Mouse (Mus musculus): ENCODE measurements around the gene Sit1.
A peak's percentile ranks its signal among the peaks of the same experiment; 100 is the strongest.

Sit1 gene

DNA sequence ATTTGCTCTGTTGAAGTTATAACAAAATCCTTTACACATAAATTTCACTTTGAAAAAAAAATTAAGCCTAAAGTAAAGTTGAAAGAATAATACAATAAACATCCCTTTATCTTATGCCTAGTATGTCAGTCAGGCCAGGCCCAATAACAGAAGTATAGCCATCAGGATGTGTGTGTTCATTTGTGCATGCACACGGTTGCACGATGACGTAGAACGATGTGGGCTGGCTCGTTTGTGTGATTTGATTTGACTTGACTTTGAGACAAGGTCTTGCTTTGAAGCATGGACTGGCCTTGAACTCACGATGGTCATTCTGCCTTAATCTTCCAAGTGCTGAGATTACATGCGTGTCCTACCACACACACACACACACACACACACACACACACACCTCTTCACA is 16.7 kb downstream of the Sit1 start:
- no peak for DNase-seq (ENCODE audit: low spot score)

DNA sequence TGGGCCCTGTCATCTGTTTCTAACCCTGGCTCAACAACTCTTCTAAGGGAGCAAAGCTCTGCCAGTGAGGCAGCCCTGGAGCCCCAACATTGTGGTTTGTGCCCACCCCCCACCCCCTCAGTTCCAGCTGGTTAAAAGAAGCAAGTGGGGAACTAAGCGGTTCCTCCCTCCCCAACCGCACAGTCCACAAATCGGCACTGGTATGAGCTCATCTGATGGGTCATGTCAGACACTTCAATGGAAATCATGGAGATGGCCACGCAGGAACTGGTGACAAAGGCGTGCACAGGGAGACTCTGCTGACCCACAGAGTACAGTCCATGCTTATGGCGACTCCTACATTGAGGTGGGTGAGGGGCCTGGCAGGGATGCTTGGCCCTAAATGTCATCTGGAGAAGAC is 17.6 kb downstream of the Sit1 start:
- DNase-seq (ENCODE audit: low spot score): no peak

DNA sequence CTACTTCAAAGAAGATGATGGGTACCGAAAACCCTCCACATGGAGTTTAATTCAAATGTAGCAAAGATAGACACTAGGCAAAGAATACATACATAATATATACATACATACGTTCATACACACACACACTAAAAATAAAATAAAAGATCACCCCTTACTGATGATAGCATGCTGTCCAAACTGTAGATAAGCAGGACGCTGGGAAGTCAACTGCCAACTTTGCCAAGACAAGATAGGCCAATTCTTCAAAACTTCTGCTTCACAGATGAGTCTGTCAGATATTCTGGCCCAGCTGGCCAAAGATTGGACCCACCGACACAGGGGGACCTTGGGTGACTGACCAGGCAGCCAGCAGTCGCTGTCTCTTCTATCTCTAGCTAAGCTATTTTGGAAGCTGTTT is 20.4 kb downstream of the Sit1 start:
- no peak for DNase-seq (ENCODE audit: low spot score)

DNA sequence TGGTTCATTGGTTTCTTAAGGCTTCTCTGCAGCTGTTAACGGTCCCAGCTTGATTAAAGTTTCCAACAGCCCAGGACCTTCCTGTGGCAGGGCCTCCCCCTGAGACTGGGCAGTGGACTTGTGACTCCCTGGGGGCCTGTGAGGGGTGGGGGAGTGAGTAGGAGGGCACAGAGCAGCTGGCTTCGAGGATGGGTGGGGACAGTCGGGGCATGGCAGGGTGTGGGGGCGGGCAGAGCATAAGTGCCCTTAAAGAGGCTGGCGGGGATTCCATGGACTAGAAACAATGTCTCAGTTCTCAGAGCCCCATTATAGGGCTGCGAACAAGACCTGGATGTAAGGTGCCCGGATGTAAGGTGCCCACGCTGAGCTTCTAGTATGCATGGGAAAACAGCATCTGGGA is 26.4 kb downstream of the Sit1 start:
- DNase-seq (ENCODE audit: low spot score): no peak

DNA sequence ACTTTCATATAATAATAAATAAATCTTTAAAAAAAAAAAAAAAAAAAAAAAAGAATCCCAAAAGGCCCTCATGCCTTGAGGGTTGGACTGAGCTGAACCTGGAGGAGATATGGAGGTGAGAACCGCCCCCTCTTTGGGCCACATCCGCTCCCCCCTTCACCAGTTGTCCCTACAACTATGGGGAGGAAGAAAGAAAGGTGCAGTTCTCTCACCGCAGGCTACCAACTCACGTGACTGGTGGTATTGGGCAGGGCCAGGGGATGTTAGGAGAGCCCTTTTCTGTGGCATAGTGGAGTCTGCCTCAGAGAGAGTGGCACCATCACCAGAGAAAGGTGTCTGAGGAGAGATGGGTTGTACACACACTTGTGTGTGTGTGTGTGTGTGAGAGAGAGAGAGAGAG is 27.1 kb downstream of the Sit1 start:
- DNase-seq (ENCODE audit: low spot score): no peak

DNA sequence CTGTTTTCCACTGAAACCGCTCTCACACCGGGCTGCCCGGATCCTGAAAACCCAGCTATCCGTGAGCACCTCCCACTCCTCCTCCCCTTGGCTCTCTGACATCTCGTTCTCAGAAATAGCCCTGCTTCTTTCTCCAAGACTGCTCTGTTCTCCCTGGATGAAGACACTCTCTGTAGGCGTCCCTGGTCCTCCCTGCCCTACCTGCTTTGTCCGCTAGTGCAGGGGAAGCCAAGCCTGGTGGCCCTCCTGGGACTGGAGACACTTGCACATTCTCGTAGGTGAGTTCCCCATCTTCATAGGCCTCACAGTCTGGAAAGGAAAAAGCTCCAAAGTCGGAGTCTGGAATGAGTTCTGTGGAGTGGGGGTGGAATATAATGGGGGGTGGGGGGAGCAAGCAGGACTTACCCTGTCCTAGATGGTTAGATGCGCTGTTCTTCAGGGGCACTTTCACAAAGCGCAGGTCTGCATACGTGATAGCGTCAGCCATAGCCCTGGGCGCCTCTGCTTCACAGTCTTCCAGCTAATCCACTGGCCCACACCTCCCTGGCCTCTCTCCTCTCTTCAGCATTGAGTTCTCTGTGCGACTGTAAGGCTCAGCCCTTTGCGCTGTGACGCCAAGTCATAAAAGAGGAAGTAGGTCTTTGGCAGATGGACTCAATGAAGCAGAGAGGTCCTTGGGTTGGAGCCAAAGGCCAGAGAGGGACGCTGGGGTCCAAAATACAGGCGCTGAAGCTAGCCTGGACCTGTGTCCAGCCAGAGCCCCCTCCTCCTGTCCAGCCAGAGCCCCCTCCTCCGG is 29.3 kb downstream of the Sit1 start, which contains the start of gene Cd72:
Gene Cd72 (minus strand): TSS at position 588 of the 796 bp plus-strand sequence.
- no peak for DNase-seq (ENCODE audit: low spot score)

DNA sequence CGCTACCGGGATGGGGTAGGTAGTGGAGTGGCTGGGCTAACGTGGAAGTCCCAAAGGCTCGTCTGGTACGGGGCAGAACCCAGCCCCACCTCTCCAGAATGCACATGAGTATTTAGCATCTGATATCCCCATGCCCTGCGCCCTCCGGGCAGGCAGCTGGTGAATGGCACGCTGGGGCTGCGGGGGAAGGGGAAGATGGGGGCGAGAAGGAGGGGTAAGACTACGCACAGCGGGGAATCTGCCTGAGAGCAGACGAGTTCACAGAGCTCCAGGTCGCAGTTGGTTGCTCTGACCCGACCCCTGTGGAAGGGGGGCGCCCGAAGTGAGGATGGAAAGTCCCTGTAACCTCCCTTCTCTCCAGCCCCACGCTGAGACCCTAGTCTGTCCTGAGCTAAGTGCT is 30.1 kb downstream of the Sit1 start:
- DNase-seq (ENCODE audit: low spot score): no peak

DNA sequence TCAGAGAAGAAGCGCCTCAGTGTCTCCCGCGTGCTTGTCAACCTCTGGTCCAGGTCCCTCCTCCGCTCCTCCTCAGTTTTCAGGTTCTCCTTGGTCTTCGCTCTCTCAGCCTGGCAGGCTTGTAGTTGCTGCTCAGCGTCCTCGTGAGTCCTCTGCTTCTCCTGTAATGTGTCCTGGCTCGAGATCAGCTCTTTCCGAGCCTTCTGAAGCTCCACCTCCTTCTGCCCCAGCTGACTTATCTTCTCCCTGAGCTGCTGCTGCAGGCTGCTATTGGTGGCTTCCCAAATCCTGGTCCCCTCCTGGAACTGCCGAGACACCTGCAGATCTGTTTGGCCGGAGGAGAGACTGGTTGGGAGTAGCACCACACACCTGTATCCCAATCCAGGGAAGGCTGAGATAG is 31.2 kb downstream of the Sit1 start:
- no peak for DNase-seq (ENCODE audit: low spot score)

DNA sequence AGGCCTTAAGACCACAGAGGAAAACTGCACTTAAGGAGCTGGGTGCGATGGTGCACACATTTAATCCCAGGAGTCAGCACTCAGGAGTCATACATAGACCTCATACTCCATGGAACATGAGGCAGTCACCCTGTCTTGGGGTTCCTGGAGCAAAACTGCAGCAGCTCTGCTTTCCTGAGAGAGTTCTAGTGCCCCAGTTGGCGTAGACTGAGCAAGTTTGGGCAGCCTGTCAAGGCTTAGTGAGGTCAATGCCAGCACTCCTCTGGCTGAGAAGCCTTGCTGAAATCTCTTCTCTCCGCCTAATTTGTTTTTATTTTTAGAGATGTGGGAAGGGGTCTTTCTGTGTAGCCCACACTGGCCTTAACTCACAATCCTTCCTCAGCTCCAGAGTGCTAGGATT is 35.0 kb downstream of the Sit1 start:
- peak; percentile 92 for DNase-seq (ENCODE audit: low spot score)

DNA sequence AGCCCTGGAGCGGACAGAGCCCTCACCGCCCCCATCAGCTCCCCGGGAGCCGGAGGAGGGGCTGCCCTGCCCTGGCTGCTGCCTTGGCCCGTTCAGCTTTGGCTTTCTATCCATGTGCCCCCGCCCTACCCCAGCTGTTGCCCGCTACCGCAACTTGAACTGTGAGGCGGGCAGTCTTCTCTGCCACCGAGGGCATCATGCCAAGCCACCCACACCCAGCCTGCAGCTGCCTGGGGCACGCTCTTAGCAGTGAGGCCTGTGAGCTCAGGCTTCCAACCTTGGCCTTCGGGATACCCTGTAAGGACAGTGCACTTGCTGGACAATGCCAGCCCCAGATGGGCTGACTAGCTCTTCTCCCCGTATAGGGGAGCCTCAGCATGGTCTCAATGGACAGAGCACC is 36.3 kb downstream of the Sit1 start:
- DNase-seq (ENCODE audit: low spot score): peak; percentile 30

DNA sequence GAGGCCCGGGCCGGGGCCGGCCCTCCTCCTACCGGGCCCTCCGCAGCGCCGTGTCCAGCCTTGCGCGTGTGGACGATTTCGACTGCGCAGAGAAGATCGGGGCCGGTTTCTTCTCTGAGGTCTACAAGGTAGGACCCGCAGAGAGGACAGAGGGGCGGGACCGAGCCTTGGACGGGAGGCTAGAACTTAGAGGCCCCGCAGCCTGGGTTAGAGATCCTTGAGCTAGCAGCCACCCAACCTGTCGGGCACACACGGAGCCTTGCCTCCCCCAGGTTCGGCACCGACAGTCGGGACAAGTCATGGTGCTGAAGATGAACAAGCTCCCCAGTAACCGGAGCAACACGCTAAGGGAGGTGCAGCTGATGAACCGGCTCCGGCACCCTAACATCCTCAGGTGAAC is 40.0 kb downstream of the Sit1 start:
- DNase-seq (ENCODE audit: low spot score): no peak

DNA sequence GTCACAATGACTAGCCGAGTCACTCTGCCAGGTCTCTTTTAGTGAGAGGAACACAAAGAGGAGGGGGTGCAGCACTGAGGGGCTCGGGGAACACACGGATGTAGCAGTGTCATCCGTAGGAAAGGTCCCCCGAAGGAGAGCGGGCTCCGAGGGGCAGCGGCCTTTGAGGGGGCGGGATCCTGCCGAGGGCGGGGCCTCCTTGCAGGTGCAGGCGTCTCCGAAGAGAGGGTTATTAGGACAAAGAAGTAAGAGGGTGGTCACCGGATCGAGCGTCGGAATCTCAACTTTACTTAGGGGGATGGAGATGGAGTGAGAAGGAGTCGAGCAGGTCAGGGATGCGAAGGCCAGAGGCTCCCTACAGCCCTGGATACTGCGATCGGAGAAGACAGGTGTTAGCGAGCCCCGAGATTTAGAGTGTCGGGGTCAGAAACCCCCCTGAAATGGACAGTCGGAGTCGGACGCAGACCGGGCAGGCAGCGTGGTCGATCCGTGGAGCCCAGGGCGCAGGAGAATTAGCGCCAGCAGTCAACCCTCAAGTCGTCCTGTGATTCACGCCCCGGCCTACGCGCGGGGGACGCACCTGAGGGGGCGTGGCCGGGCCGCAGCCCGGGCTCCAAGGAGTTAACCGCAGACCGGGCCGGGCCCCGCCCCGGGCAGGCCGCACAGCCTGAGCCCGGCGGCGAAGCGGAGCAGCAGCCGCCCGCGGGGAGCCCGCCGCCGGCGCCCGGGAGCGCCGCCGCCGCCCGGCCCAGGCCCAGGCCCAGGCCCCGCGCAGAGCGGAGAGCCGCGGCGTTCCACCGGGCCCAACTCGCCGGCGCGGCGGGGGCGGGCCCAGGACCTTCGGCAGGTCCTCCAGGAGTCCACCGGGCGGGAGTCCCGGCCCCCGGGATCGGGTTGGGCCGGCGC is 40.8 kb downstream of the Sit1 start:
- peak; percentile 70 for DNase-seq (ENCODE audit: low spot score)

DNA sequence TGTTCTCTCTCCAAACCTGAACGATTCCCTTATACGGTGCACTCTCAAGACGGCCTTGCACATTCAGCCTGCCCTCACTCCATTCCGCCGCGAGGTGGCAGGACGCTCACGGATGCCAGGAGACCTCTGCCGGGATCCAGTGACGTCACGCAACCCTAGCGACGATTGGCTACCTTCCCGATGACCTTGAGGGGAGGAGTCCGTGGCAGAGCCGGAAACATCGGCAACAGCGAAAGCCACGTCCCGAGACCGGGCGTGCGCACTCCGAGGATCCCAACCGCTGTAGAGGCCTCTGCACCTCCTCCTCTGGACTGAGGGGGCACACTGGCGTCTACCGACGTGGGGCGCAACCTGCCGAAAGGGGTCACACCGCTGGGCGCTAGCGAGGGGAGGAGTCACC is 41.5 kb downstream of the Sit1 start:
- peak; percentile 100 for DNase-seq (ENCODE audit: low spot score)

DNA sequence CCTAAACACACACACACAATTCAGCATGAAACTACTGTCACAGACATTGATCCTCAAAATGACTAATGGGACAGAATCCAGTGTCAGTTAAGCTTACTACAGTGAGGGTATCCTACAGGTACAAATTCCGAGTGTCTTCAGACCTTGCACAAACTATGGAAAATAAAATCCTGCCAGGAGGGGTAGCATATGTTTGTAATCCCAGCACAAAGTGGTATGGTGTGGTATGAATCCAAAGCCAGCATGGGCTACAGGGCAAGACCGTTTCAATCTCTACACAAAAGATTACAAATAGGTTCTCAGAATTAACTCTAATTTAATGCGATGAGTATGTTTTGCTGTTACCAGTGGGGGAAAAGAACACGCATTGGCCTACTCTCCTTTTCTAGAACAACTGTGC is 41.9 kb downstream of the Sit1 start, which contains the start of gene Tesk1:
Gene Tesk1 (plus strand): TSS at position 301 of the 400 bp plus-strand sequence.
- DNase-seq (ENCODE audit: low spot score): no peak

DNA sequence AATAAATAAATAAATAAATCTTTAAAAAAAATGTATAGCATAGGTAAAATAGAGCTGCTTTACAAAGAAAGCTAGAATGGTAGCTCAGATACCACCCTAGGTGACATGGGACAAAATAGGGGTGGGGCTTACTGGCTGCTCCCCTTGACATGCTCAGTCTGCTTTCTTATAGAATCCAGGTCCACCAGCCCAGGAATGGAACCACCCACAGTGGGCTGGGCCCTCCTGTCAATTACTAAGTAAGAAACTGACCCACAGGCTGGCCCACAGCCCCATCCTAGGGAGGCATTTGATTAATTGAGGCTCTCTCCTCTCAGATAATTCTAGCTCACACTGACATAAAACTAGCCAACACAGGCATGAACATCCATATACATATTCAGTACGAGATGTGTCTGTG is 50.7 kb downstream of the Sit1 start:
- DNase-seq (ENCODE audit: low spot score): no peak

Measured in adipocyte (in vitro differentiated cells).